Mouse (Mus musculus) T-helper 2 cell (primary cell): ENCODE measurements at regions not wholly inside any gene's neighbourhood (a gene's known extent, or its start where the extent isn't known, plus 50 kb on each side); places are given as distances from the start of the nearest gene placed in this dataset.

Experiments
- in situ Hi-C: fragments of 300-600 bp; cut with MboI, MseI; formaldehyde crosslinking; loops from one replicate; pipeline ENCODE4 v1.15.1; 2025; ENCODE audit warnings: high pct_unique_total_duplicates

- in situ Hi-C loops = no loop called here
Measured at GRCm38 (mm10) chr1:190067181-190067580, 103.3 kb downstream of the Prox1 start.

GRCm38 (mm10) chr1:190066426-190066825 is 104.1 kb downstream of the Prox1 start:
- in situ Hi-C loops = no loop called here

- in situ Hi-C loops = no loop called here
Measured at GRCm38 (mm10) chr1:190061560-190062295, 108.8 kb downstream of the Prox1 start.

- in situ Hi-C loops = no loop called here
Measured at GRCm38 (mm10) chr1:190059025-190059424, 111.5 kb downstream of the Prox1 start.

GRCm38 (mm10) chr1:190056931-190057330 is 113.6 kb downstream of the Prox1 start:
- in situ Hi-C loops = no loop called here

GRCm38 (mm10) chr1:190051903-190052302 is 118.6 kb downstream of the Prox1 start:
- in situ Hi-C loops = no loop called here

- in situ Hi-C loops = no loop called here
Measured at GRCm38 (mm10) chr1:190048521-190049170, 121.9 kb downstream of the Prox1 start.

GRCm38 (mm10) chr1:190047201-190047600 is 123.3 kb downstream of the Prox1 start:
- in situ Hi-C loops = no loop called here

GRCm38 (mm10) chr1:190045797-190046196 is 123.6 kb upstream of the Smyd2 start:
- in situ Hi-C loops = no loop called here

GRCm38 (mm10) chr1:190044036-190044435 is 121.9 kb upstream of the Smyd2 start:
- in situ Hi-C loops = no loop called here

- in situ Hi-C loops = no loop called here
Measured at GRCm38 (mm10) chr1:190043156-190043555, 121.0 kb upstream of the Smyd2 start.

GRCm38 (mm10) chr1:190042197-190042596 is 120.0 kb upstream of the Smyd2 start:
- in situ Hi-C loops = no loop called here

GRCm38 (mm10) chr1:190041096-190041706 is 119.0 kb upstream of the Smyd2 start:
- in situ Hi-C loops = no loop called here

GRCm38 (mm10) chr1:190038046-190038445 is 115.9 kb upstream of the Smyd2 start:
- in situ Hi-C loops = no loop called here

- in situ Hi-C loops = no loop called here
Measured at GRCm38 (mm10) chr1:190036726-190037125, 114.6 kb upstream of the Smyd2 start.

- in situ Hi-C loops = no loop called here
Measured at GRCm38 (mm10) chr1:190035935-190036334, 113.8 kb upstream of the Smyd2 start.

- in situ Hi-C loops = no loop called here
Measured at GRCm38 (mm10) chr1:190034091-190034490, 111.9 kb upstream of the Smyd2 start.

GRCm38 (mm10) chr1:190027536-190027935 is 105.4 kb upstream of the Smyd2 start:
- in situ Hi-C loops = no loop called here

GRCm38 (mm10) chr1:190009466-190009865 is 87.3 kb upstream of the Smyd2 start:
- in situ Hi-C loops = loop anchor here (10.0 kb wide), 1 partner anchor 1065 kb away; no protein-coding TSS in a partner anchor

GRCm38 (mm10) chr1:190007271-190007670 is 85.1 kb upstream of the Smyd2 start:
- in situ Hi-C loops = loop anchor here (10.0 kb wide), 1 partner anchor 1062 kb away; no protein-coding TSS in a partner anchor

- in situ Hi-C loops = loop anchor here (10.0 kb wide), 1 partner anchor 1056 kb away; no protein-coding TSS in a partner anchor
Measured at GRCm38 (mm10) chr1:190001084-190001483, 78.9 kb upstream of the Smyd2 start.

GRCm38 (mm10) chr1:189993706-189994105 is 71.5 kb upstream of the Smyd2 start:
- in situ Hi-C loops = no loop called here

GRCm38 (mm10) chr1:189993221-189993620 is 71.1 kb upstream of the Smyd2 start:
- in situ Hi-C loops = no loop called here
